Comparison of ENCODE assay signal across 8 mouse cellular contexts in genomic region chr7:58843767-58844445, GRCm38 (mm10).
DNase-seq lines count a peak whose midpoint lies in the region; ATAC-seq lines count a peak whose summit lies in the region.

No protein-coding gene starts in this region.

- intact Hi-C loops in gastrocnemius, postnatal 36 days (cut with DNase I), result loop anchor here (5.0 kb wide), 1 partner anchor 47 kb away; no protein-coding TSS in a partner anchor

- DNase-seq in adrenal gland, postnatal 14 days, result peak; percentile 74
- peak; percentile 69 for DNase-seq in embryo, embryonic 9.5 days (ENCODE audit: extremely low spot score)
- DNase-seq in gastrocnemius, postnatal 36 days, result peak; percentile 45 to 61
- DNase-seq in left cerebral cortex, adult 18-20 months (ENCODE audit: low spot score in 2 of 2), result peak; percentile 86 to 90
- peak; percentile 85 for DNase-seq in lung, postnatal 10 days
- peak; percentile 31 for DNase-seq in ovary, postnatal 14 days (ENCODE audit: low spot score)
- peak; percentile 69 for DNase-seq in yolk sac, embryonic 10.5 days (ENCODE audit: low spot score)

- peak; percentile 43 for ATAC-seq in inflammation-experienced regulatory T-cells, adult 6 months

Comparison
In these comparisons a context has a peak if more than half of its experiments do, and no peak if none do; other contexts are left out.
1. Peak in every context shown above with its lines: DNase-seq and ATAC-seq.
2. DNase-seq: peak in every context shown above with its lines; median percentile 88 in left cerebral cortex, adult 18-20 months; 85 in lung, postnatal 10 days; 74 in adrenal gland, postnatal 14 days; 69 in embryo, embryonic 9.5 days; 69 in yolk sac, embryonic 10.5 days; 53 in gastrocnemius, postnatal 36 days; 31 in ovary, postnatal 14 days.